Mouse (Mus musculus) small intestine, adult 2 months (tissue): Measurements from ENCODE around the gene Hltf. TPM values are rescaled to one million over a fixed set of nuclear protein-coding genes. Genes with fewer than 3 reads are reported as not detected.

Experiments used
- H3K27ac ChIP-seq: fragments of 200-500 bp; 2 replicates; pipeline ENCODE4 v1.5.1; 2012; ENCODE audit warnings: low read depth, low read length, control low read depth, inconsistent platforms; ENCODE audit not compliant: insufficient read depth
- H3K27me3 ChIP-seq: fragments of 200-500 bp; 2 replicates; pipeline ENCODE4 v1.6.1; 2012; ENCODE audit warnings: mild to moderate bottlenecking, moderate library complexity, low read length, inconsistent platforms; ENCODE audit not compliant: control insufficient read depth, insufficient read depth
- H3K36me3 ChIP-seq: fragments of 200-500 bp; 2 replicates; pipeline ENCODE4 v1.6.1; 2012; ENCODE audit warnings: mild to moderate bottlenecking, low read length, control low read depth, inconsistent platforms; ENCODE audit not compliant: control insufficient read depth, insufficient read depth
- H3K4me1 ChIP-seq: fragments of 200-500 bp; 2 replicates; pipeline ENCODE4 v1.6.1; 2012; ENCODE audit warnings: low read length, inconsistent platforms, mixed read lengths; ENCODE audit not compliant: control insufficient read depth, insufficient read depth, insufficient read length
- H3K4me3 ChIP-seq: fragments of 200-500 bp; 2 replicates; pipeline ENCODE4 v1.5.1; 2012; ENCODE audit warnings: low read depth, mild to moderate bottlenecking, control low read depth, inconsistent platforms, low read length, moderate library complexity
- CTCF ChIP-seq: fragments of 200-500 bp; IDR thresholded peaks from 2 replicates; pipeline ENCODE4 v1.5.1; 2012; ENCODE audit warnings: low read depth, mild to moderate bottlenecking, control low read depth, inconsistent platforms, low read length, moderate library complexity, mixed read lengths; ENCODE audit not compliant: insufficient replicate concordance, insufficient read length; ENCODE audit errors: extremely low read depth
- POLR2A ChIP-seq: fragments of 200-500 bp; IDR thresholded peaks from 2 replicates; pipeline ENCODE4 v1.6.1; 2012; ENCODE audit warnings: low read depth, mild to moderate bottlenecking, control low read depth, inconsistent platforms, low read length, moderate library complexity
- WGBS: fragments of 180-500 bp; shearing (Covaris S2); methylation state at CpG from one replicate; pipeline ENCODE4 v1.1.7; 2018; 5-methylcytosine and 5-hydroxymethylcytosine counted together
- polyA plus RNA-seq: library from polyadenylated mRNA; depleted of rRNA; stranded (reverse); fragments of >200 nt; gene quantifications from 2 replicates; pipeline ENCODE4 v1.2.3, GENCODE M21; 2012

Hltf gene
- polyA plus RNA-seq, 1 experiment, result 1.4 TPM

- Histone ChIP-seq H3K4me1 (no peaks in the 10 kb centered on the region), H3K27ac (peak overlapping the region; percentile 13), H3K27me3 (no peaks in the 10 kb centered on the region), H3K4me3 (no peak overlapping the region), H3K36me3 (peaks cover 39% of the 10 kb centered on the region)
- 82% methylated on average over 8 of the region's 8 CpGs for WGBS
- no peak for TF ChIP-seq CTCF
- no peak for TF ChIP-seq POLR2A
These were observed 30.5 kb upstream of the Hltf start for GRCm38 (mm10) chr3:20026996-20027689.

GRCm38 (mm10) chr3:20027788-20028187 lies 29.8 kb upstream of the Hltf start:
- 89% methylated on average over 5 of the region's 5 CpGs for WGBS
- Histone ChIP-seq H3K4me3 (no peak overlapping the region), H3K4me1 (no peaks in the 10 kb centered on the region), H3K36me3 (peaks cover 35% of the 10 kb centered on the region), H3K27ac (0 out of 2 replicates have a peak overlapping the region, but pooled peaks have one; percentile 10), H3K27me3 (no peaks in the 10 kb centered on the region)
- no peak for TF ChIP-seq CTCF

- 92% methylated on average over 3 of the region's 3 CpGs for WGBS
These were observed 29.0 kb upstream of the Hltf start for GRCm38 (mm10) chr3:20028640-20029039.

GRCm38 (mm10) chr3:20030807-20031206 lies 26.8 kb upstream of the Hltf start:
- Histone ChIP-seq H3K27me3 (no peaks in the 10 kb centered on the region), H3K4me3 (no peak overlapping the region), H3K27ac (no peak overlapping the region), H3K36me3 (peaks cover 18% of the 10 kb centered on the region), H3K4me1 (peaks cover 5% of the 10 kb centered on the region; the same call in 1 of the 2 replicates)
- WGBS, result 88% methylated on average over 6 of the region's 6 CpGs
- TF ChIP-seq CTCF (no peak), POLR2A (no peak)

More at GRCm38 (mm10) chr3:20028640-20029039, 29.0 kb upstream of the Hltf start:
- no peaks in the 10 kb centered on the region for H3K27me3 ChIP-seq
- H3K36me3 ChIP-seq, result peaks cover 33% of the 10 kb centered on the region
- H3K4me1 ChIP-seq, result peaks cover 4% of the 10 kb centered on the region; the same call in 1 of the 2 replicates
- no peak for TF ChIP-seq CTCF
- no peak for TF ChIP-seq POLR2A
- no peak overlapping the region for H3K4me3 ChIP-seq
- no peak overlapping the region for H3K27ac ChIP-seq

GRCm38 (mm10) chr3:20033761-20034718 lies 23.6 kb upstream of the Hltf start:
- 4% methylated on average over 10 of the region's 10 CpGs for WGBS
- peaks cover 2% of the 10 kb centered on the region; the same call in 1 of the 2 replicates for H3K36me3 ChIP-seq
- H3K27ac ChIP-seq, result peak overlapping the region; percentile 66
- peaks cover 5% of the 10 kb centered on the region; the same call in 1 of the 2 replicates for H3K4me1 ChIP-seq
- peak overlapping the region; percentile 94 for H3K4me3 ChIP-seq
- H3K27me3 ChIP-seq, result no peaks in the 10 kb centered on the region
- TF ChIP-seq CTCF (no peak), POLR2A (no peak)

- no peak for TF ChIP-seq CTCF
- peak; percentile 50 for TF ChIP-seq POLR2A
- 1% methylated on average over 47 of the region's 47 CpGs for WGBS
- peak within 1 kb of the TSS; percentile 94 for H3K4me3 ChIP-seq
- H3K36me3 ChIP-seq, result no peaks in the 10 kb centered on the region
- H3K27me3 ChIP-seq, result no peaks in the 10 kb centered on the region
- H3K27ac ChIP-seq, result peak within 1 kb of the TSS; percentile 66
- peaks cover 5% of the 10 kb centered on the region; the same call in 1 of the 2 replicates for H3K4me1 ChIP-seq
These were observed 22.7 kb upstream of the Hltf start, which contains the start of gene Hps3 for GRCm38 (mm10) chr3:20034719-20035404. Gene Hps3 (minus strand): TSS chr3:20035315.
